Mouse (Mus musculus) heart, embryonic 10.5 days (tissue): ENCODE data around the gene Nfkbiz. TPM values are rescaled to one million over a fixed set of nuclear protein-coding genes. Genes with fewer than 3 reads are reported as not detected.
A peak's percentile ranks its signal among the peaks of the same experiment; 100 is the strongest.
"Not testable (repeated sequence)": the region's sequence is repeated elsewhere in the genome, so short reads cannot be mapped to it uniquely, and the experiment has no call there.

ENCODE experiments used
- DNase-seq: peaks from one replicate; pipeline ENCODE4 v3.0.0-alpha.2; 2017; ENCODE audit warnings: low spot score
- H3K27ac ChIP-seq: fragments of 300-500 bp; sonication (generic); 2 replicates; pipeline ENCODE4 v1.5.1; 2016; ENCODE audit warnings: mild to moderate bottlenecking
- H3K27me3 ChIP-seq: fragments of 300-500 bp; sonication (generic); 2 replicates; pipeline ENCODE4 v1.6.1; 2016; ENCODE audit warnings: mild to moderate bottlenecking; ENCODE audit not compliant: poor library complexity, insufficient read depth, severe bottlenecking
- H3K36me3 ChIP-seq: fragments of 300-500 bp; sonication (generic); 2 replicates; pipeline ENCODE4 v1.6.1; 2016; ENCODE audit warnings: mild to moderate bottlenecking, moderate library complexity
- H3K4me1 ChIP-seq: fragments of 300-500 bp; sonication (generic); 2 replicates; pipeline ENCODE4 v1.6.1; 2016; ENCODE audit warnings: mild to moderate bottlenecking
- H3K4me3 ChIP-seq: fragments of 300-500 bp; sonication (generic); 2 replicates; pipeline ENCODE4 v1.5.1; 2016; ENCODE audit warnings: mild to moderate bottlenecking, moderate library complexity
- H3K9me3 ChIP-seq: fragments of 300-500 bp; sonication (generic); 2 replicates; pipeline ENCODE4 v1.6.1; 2016; ENCODE audit warnings: mild to moderate bottlenecking, moderate library complexity
- WGBS: fragments of 180-500 bp; shearing (Covaris S2); methylation state at CpG from one replicate; pipeline ENCODE4 v1.1.7; 2016; 5-methylcytosine and 5-hydroxymethylcytosine counted together
- polyA plus RNA-seq: library from polyadenylated mRNA; unstranded; fragments of >200 nt; fragmentation: Nextera tagmentation; extraction: Ambion mirVana; gene quantifications from 2 replicates; pipeline ENCODE4 v1.2.1, GENCODE M21; 2016

Nfkbiz gene
- polyA plus RNA-seq, 1 experiment from 2014 or later: 3.1 TPM

DNA sequence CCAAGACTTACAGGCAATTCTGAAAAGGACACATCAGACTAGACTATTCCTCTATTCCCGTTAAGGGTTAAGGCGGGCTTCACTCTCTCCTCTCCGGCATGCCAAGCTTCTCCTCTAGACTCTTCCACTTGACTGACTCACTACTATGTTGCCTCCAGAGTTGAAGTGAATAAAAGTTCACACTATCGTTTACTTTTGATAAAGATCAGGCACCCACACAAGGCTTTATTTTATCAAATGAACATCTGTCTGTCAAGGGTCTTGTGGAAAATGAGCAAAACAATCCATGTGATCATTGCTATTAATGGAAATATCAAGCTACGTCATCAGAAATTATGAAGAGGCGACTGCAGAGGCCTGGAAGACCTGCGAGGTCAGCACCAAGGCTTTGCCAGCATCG lies 9.0 kb upstream of the Nfkbiz start:
- Histone ChIP-seq H3K4me1 (no peaks in the 10 kb centered on the region), H3K4me3 (no peak overlapping the region), H3K36me3 (peaks cover 13% of the 10 kb centered on the region), H3K9me3 (no peaks in the 10 kb centered on the region), H3K27me3 (no peaks in the 10 kb centered on the region), H3K27ac (no peak overlapping the region)
- 81% methylated on average over 8 of the region's 8 CpGs for WGBS
- DNase-seq: no peak

DNA sequence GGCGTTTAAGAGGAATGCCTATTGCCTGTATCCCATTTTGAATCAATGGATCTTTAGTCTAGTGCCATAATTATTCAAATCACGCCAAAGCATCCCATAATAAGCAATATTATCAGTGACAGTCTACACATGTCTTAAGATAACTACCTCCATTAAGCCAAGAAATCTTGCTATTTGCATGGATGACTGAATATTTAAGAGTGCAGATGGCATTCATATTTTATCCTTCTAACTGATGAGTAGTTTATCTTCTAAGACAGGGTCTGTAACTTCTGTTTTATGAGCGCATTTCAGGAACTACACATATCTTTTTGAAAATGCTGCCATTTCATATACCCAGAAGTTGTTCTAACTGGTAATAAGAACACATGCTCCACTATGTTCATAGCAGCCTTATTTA lies 6.1 kb upstream of the Nfkbiz start:
- no peaks in the 10 kb centered on the region for H3K4me1 ChIP-seq
- DNase-seq: no peak
- no peak overlapping the region for H3K27ac ChIP-seq
- WGBS: 87% methylated on average over 3 of the region's 3 CpGs
- H3K27me3 ChIP-seq: no peaks in the 10 kb centered on the region
- no peak overlapping the region for H3K4me3 ChIP-seq
- H3K36me3 ChIP-seq: peaks cover 13% of the 10 kb centered on the region
- no peaks in the 10 kb centered on the region for H3K9me3 ChIP-seq

- DNase-seq: no peak
- H3K27ac ChIP-seq: no peak overlapping the region
- peaks cover 13% of the 10 kb centered on the region for H3K36me3 ChIP-seq
- 90% methylated on average over 12 of the region's 12 CpGs for WGBS
- no peaks in the 10 kb centered on the region for H3K9me3 ChIP-seq
- H3K4me3 ChIP-seq: no peak overlapping the region
- no peaks in the 10 kb centered on the region for H3K27me3 ChIP-seq
- H3K4me1 ChIP-seq: no peaks in the 10 kb centered on the region
Observed at GRCm38 (mm10) chr16:55843919-55844318, 5.2 kb upstream of the Nfkbiz start.

DNA sequence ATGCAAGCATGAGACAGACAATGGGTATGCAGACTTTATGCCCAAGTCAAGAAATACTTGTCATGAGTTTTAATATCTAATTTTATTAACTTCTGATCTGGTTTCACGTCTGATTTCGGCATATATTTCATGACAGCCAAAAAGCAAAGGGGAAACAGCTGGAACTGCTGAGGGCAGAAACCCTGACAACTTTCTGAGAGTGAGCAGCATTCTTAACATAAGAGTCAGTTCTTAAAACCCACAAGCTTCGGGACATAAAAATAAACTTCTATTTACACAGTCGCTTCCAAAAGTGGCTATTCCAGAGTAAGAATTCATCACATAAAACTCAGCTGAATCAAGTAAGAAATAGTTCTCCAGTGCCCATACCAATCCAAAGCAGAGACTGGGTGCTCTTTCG lies 4.4 kb upstream of the Nfkbiz start:
- 83% methylated on average over 5 of the region's 5 CpGs for WGBS
- Histone ChIP-seq H3K9me3 (no peaks in the 10 kb centered on the region), H3K4me3 (no peak overlapping the region), H3K27ac (no peak overlapping the region), H3K27me3 (no peaks in the 10 kb centered on the region), H3K4me1 (peaks cover 2% of the 10 kb centered on the region; the same call in 1 of the 2 replicates), H3K36me3 (peaks cover 13% of the 10 kb centered on the region)
- DNase-seq: no peak

DNA sequence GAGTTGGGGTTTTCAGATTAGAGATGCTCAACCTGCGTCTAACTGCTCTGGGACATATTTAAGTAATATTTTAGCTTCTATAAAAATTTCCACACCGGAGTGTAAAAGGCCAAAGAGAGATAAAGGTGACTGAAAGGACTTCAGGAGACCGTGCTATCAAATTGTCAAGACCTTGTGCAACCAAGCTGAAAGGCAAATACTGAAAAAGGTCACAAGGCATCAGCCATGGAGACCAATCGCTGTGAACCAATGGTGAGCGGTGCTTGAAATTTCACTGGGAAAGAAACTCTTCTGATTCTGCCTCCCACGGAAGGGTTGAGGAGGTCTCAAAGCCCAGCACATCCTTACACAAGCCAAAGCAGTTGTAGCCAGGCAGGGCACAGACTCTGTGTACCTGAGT lies 2.8 kb upstream of the Nfkbiz start:
- H3K4me1 ChIP-seq: peaks cover 4% of the 10 kb centered on the region; the same call in 1 of the 2 replicates
- H3K9me3 ChIP-seq: no peaks in the 10 kb centered on the region
- peaks cover 10% of the 10 kb centered on the region for H3K36me3 ChIP-seq
- no peak overlapping the region for H3K4me3 ChIP-seq
- WGBS: 82% methylated on average over 6 of the region's 6 CpGs
- no peak for DNase-seq
- no peak overlapping the region for H3K27ac ChIP-seq
- H3K27me3 ChIP-seq: no peaks in the 10 kb centered on the region

- peaks cover 4% of the 10 kb centered on the region; the same call in 1 of the 2 replicates for H3K4me1 ChIP-seq
- H3K27ac ChIP-seq: peak overlapping the region; percentile 99
- no peaks in the 10 kb centered on the region for H3K27me3 ChIP-seq
- peak overlapping the region; percentile 76 for H3K4me3 ChIP-seq
- no peak for DNase-seq
- no peaks in the 10 kb centered on the region for H3K9me3 ChIP-seq
- WGBS: 19% methylated on average over 3 of the region's 3 CpGs
- H3K36me3 ChIP-seq: no peaks in the 10 kb centered on the region
Observed at GRCm38 (mm10) chr16:55838129-55838509, 580 bp downstream of the Nfkbiz start.

- Histone ChIP-seq H3K27ac (0 out of 2 replicates have a peak overlapping the region, but pooled peaks have one; percentile 99), H3K4me3 (peak overlapping the region; percentile 76; the same call in 1 of the 2 replicates)
- H3K9me3 ChIP-seq, H3K36me3 ChIP-seq, H3K27me3 ChIP-seq, H3K4me1 ChIP-seq, DNase-seq: not testable (repeated sequence)
- 94% methylated on average over 8 of the region's 8 CpGs for WGBS
Observed at GRCm38 (mm10) chr16:55837653-55838052, 1.0 kb downstream of the Nfkbiz start.

DNA sequence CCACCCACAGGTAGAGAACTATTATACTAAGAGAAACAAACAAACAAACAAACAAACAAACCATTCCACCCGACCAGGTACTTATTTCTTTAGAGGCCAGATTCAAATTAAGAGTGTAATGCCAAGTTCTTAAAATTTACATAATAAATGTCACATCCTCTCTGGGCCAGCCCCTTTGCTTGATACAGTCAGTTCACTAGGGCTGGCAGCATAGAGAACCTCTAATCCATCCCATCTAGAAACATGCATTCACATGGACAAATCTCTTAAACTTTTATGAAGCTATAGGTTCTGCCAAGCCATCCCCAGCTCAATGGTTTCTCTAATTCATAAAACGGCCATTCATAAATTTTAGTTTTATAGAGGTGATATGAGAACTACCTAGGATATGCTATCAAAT lies 1.5 kb downstream of the Nfkbiz start:
- no peak overlapping the region for H3K4me3 ChIP-seq
- WGBS: 70% methylated on average over 2 of the region's 2 CpGs
- H3K27me3 ChIP-seq: no peaks in the 10 kb centered on the region
- no peaks in the 10 kb centered on the region for H3K36me3 ChIP-seq
- no peaks in the 10 kb centered on the region for H3K9me3 ChIP-seq
- H3K27ac ChIP-seq: no peak overlapping the region
- no peak for DNase-seq
- H3K4me1 ChIP-seq: peaks cover 4% of the 10 kb centered on the region; the same call in 1 of the 2 replicates

DNA sequence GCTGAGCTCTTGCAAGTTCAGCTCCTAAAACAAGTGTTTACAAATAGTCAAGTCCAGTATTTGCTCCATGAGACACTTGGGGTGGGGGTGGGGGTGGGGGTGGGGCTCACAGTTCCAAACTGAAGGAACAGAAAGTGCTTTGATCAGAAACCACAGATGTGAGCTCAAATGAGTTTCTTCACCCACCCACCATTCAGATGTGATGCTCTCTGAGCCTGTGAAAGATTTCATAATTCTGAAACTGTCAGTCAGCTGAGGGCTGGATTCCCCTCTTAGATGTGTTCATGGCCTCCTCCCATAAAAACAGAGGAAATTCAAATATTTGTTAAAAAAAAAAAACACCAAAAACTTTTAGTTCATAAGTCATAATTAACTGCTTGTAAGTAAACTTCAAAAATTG lies 2.9 kb downstream of the Nfkbiz start:
- no peak for DNase-seq
- Histone ChIP-seq H3K9me3 (no peaks in the 10 kb centered on the region), H3K4me3 (no peak overlapping the region), H3K36me3 (no peaks in the 10 kb centered on the region), H3K27ac (no peak overlapping the region), H3K27me3 (no peaks in the 10 kb centered on the region), H3K4me1 (peaks cover 4% of the 10 kb centered on the region; the same call in 1 of the 2 replicates)

DNA sequence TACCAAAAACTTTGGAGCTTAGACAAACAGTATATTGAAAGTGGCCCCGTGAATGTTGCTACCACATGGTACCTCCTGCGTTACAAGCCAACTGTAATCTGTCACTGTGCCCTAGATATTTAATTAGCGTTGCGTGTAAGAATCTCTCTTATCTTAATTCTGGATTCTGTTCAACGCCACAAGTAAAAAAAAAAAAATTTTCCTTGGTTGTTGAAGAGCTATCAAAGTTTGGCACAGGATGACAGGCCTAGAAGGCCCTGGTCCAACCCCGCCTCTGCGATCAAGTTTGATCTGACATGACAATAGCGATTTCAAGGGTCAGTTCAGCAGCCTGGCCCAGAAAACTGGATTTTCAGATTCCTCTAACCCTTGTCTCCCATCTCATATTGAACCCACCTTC lies 6.1 kb downstream of the Nfkbiz start:
- no peaks in the 10 kb centered on the region for H3K4me1 ChIP-seq
- no peak overlapping the region for H3K4me3 ChIP-seq
- no peaks in the 10 kb centered on the region for H3K9me3 ChIP-seq
- WGBS: 88% methylated on average over 8 of the region's 8 CpGs
- H3K27ac ChIP-seq: no peak overlapping the region
- no peaks in the 10 kb centered on the region for H3K27me3 ChIP-seq
- no peaks in the 10 kb centered on the region for H3K36me3 ChIP-seq
- no peak for DNase-seq

DNA sequence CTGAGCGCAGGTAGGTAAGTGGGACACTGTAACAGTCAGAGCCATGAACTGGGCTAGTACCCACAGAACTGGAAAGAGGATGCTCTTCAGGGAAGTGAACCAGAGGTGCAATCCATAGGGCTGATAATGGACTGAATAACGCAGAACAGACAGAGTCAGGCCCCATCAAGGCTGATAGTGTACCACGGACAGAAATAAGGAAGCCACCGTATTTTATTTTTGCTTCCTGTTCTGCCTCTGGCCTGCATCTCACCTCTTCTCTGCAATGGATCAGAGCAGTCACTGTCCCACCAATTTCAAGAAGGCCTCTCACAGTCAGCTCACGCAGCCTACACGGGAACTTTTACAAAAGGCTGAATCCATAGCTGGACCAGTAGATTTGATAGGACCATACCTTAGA lies 6.7 kb downstream of the Nfkbiz start:
- Histone ChIP-seq H3K27me3 (no peaks in the 10 kb centered on the region), H3K27ac (no peak overlapping the region), H3K36me3 (no peaks in the 10 kb centered on the region), H3K4me3 (no peak overlapping the region), H3K9me3 (no peaks in the 10 kb centered on the region), H3K4me1 (no peaks in the 10 kb centered on the region)
- WGBS: 88% methylated on average over 6 of the region's 6 CpGs
- DNase-seq: no peak

DNA sequence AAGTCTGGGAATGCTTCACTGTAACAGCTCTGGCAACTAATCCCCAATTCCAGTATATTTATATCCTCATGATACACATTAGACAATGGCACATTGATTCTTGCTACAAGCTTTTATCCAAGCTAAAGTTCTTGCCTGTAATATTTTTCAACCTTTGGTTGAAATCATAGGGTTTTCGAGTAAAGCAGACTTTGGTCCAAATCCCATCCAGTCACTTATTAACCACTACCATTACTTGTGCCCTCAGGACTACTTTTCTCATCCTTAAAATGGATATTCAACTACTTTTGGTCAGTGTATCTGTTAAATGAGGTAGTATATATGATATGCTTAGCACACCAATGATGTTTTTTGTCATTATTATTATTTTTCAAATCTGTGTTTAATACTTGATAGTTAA lies 7.2 kb downstream of the Nfkbiz start:
- Histone ChIP-seq H3K4me1 (no peaks in the 10 kb centered on the region), H3K4me3 (no peak overlapping the region), H3K27me3 (no peaks in the 10 kb centered on the region), H3K27ac (no peak overlapping the region), H3K9me3 (no peaks in the 10 kb centered on the region), H3K36me3 (no peaks in the 10 kb centered on the region)
- 82% methylated on average over 1 of the region's 1 CpGs for whole genome bisulfite sequencing
- no peak for DNase-seq

DNA sequence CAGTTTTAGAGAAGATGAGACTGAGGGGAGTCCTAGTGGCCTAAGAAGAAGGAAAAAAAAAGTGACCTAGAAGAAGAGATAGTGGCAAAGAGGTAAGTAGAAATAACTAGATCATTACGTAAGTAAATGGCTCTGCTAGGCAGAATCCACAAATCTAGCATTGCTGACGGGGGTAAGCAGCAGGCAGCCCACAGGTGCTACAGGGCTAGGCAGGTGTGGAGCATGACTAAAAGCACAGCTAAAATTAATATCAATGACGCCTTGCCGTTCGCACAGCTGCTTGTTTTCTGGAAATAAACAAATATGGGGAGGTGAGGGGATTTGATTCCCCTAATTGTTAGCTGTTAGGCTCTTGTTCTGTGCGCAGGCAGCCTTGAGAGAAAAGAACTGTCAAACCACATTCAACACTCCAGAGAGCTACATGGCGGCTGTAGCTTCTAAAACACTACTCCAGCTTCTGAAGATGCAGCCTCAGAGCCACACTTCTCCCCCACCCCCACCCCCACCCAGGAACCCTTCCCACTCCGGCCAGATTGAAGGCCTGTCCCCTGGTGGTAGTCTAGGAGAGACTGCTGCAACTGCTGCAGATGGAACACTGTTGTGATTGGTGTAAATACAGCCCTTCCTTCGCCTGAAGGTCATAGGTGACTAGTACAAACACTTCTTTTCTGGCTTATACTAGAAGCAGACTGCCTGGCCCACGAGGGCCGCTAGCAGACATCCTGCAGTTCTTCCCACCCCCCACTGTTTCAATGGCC lies 15.1 kb downstream of the Nfkbiz start:
- no peaks in the 10 kb centered on the region for H3K9me3 ChIP-seq
- WGBS: 51% methylated on average over 11 of the region's 11 CpGs
- H3K36me3 ChIP-seq: 0 out of 2 replicates have a peak, but pooled peaks cover under 1% of the 10 kb centered on the region
- peaks cover 26% of the 10 kb centered on the region for H3K4me1 ChIP-seq
- H3K4me3 ChIP-seq: no peak overlapping the region
- peak overlapping the region; percentile 33; the same call in 1 of the 2 replicates for H3K27ac ChIP-seq
- H3K27me3 ChIP-seq: no peaks in the 10 kb centered on the region
- DNase-seq: no peak
